Mouse (Mus musculus): Measurements from ENCODE around the gene Ptprb. TPM values are rescaled to one million over a fixed set of nuclear protein-coding genes. Genes with fewer than 3 reads are reported as not detected.

The Ptprb gene
- polyA plus RNA-seq, 1 experiment, result 10.5 TPM

GRCm38 (mm10) chr10:116290483-116290882, 15.2 kb downstream of the Ptprb start:
- Histone ChIP-seq H3K4me1 (ENCODE audit: control insufficient read depth, insufficient read depth, low read length) (no peaks in the 10 kb centered on the region), H3K27ac (ENCODE audit: insufficient read depth, low read length) (no peak overlapping the region), H3K4me3 (ENCODE audit: insufficient read depth, low read length) (no peak overlapping the region)
- TF ChIP-seq CTCF (IDR thresholded peaks at IDR 0.05; ENCODE audit: extremely low read depth, insufficient read depth, low read length), result no peak
- TF ChIP-seq POLR2A (IDR thresholded peaks at IDR 0.05; ENCODE audit: extremely low read depth, insufficient read depth, low read length), result no peak

- Histone ChIP-seq H3K4me3 (ENCODE audit: insufficient read depth, low read length) (no peak overlapping the region), H3K4me1 (ENCODE audit: control insufficient read depth, insufficient read depth, low read length) (no peaks in the 10 kb centered on the region), H3K27ac (ENCODE audit: insufficient read depth, low read length) (no peak overlapping the region)
- TF ChIP-seq CTCF (IDR thresholded peaks at IDR 0.05; ENCODE audit: extremely low read depth, insufficient read depth, low read length) (no peak), POLR2A (IDR thresholded peaks at IDR 0.05; ENCODE audit: extremely low read depth, insufficient read depth, low read length) (no peak)
Observed at GRCm38 (mm10) chr10:116291153-116291755, 15.9 kb downstream of the Ptprb start.

GRCm38 (mm10) chr10:116296439-116296838, 21.1 kb downstream of the Ptprb start:
- Histone ChIP-seq H3K27ac (ENCODE audit: insufficient read depth, low read length) (no peak overlapping the region), H3K4me3 (ENCODE audit: insufficient read depth, low read length) (no peak overlapping the region), H3K4me1 (ENCODE audit: control insufficient read depth, insufficient read depth, low read length) (no peaks in the 10 kb centered on the region)
- TF ChIP-seq POLR2A (IDR thresholded peaks at IDR 0.05; ENCODE audit: extremely low read depth, insufficient read depth, low read length) (no peak), CTCF (IDR thresholded peaks at IDR 0.05; ENCODE audit: extremely low read depth, insufficient read depth, low read length) (no peak)

GRCm38 (mm10) chr10:116297854-116298253, 22.5 kb downstream of the Ptprb start:
- TF ChIP-seq CTCF (IDR thresholded peaks at IDR 0.05; ENCODE audit: extremely low read depth, insufficient read depth, low read length), result no peak
- no peak for TF ChIP-seq POLR2A (IDR thresholded peaks at IDR 0.05; ENCODE audit: extremely low read depth, insufficient read depth, low read length)
- H3K4me1 ChIP-seq (ENCODE audit: control insufficient read depth, insufficient read depth, low read length), result no peaks in the 10 kb centered on the region
- no peak overlapping the region for H3K4me3 ChIP-seq (ENCODE audit: insufficient read depth, low read length)
- no peak overlapping the region for H3K27ac ChIP-seq (ENCODE audit: insufficient read depth, low read length)

- Histone ChIP-seq H3K4me3 (ENCODE audit: insufficient read depth, low read length) (peak overlapping the region; percentile 49), H3K27ac (ENCODE audit: insufficient read depth, low read length) (no peak overlapping the region), H3K4me1 (ENCODE audit: control insufficient read depth, insufficient read depth, low read length) (no peaks in the 10 kb centered on the region)
- TF ChIP-seq CTCF (IDR thresholded peaks at IDR 0.05; ENCODE audit: extremely low read depth, insufficient read depth, low read length) (no peak), POLR2A (IDR thresholded peaks at IDR 0.05; ENCODE audit: extremely low read depth, insufficient read depth, low read length) (no peak)
Observed at GRCm38 (mm10) chr10:116300824-116301223, 25.5 kb downstream of the Ptprb start.

GRCm38 (mm10) chr10:116301258-116301657, 25.9 kb downstream of the Ptprb start:
- Histone ChIP-seq H3K27ac (ENCODE audit: insufficient read depth, low read length) (peak overlapping the region; percentile 91), H3K4me1 (ENCODE audit: control insufficient read depth, insufficient read depth, low read length) (no peaks in the 10 kb centered on the region), H3K4me3 (ENCODE audit: insufficient read depth, low read length) (peak overlapping the region; percentile 49)
- TF ChIP-seq POLR2A (IDR thresholded peaks at IDR 0.05; ENCODE audit: extremely low read depth, insufficient read depth, low read length) (no peak), CTCF (IDR thresholded peaks at IDR 0.05; ENCODE audit: extremely low read depth, insufficient read depth, low read length) (no peak)

- no peak for TF ChIP-seq POLR2A (IDR thresholded peaks at IDR 0.05; ENCODE audit: extremely low read depth, insufficient read depth, low read length)
- no peak for TF ChIP-seq CTCF (IDR thresholded peaks at IDR 0.05; ENCODE audit: extremely low read depth, insufficient read depth, low read length)
- Histone ChIP-seq H3K4me3 (ENCODE audit: insufficient read depth, low read length) (no peak overlapping the region), H3K27ac (ENCODE audit: insufficient read depth, low read length) (no peak overlapping the region), H3K4me1 (ENCODE audit: control insufficient read depth, insufficient read depth, low read length) (no peaks in the 10 kb centered on the region)
Observed at GRCm38 (mm10) chr10:116304355-116304754, 29.0 kb downstream of the Ptprb start.

- Histone ChIP-seq H3K4me3 (ENCODE audit: insufficient read depth, low read length) (no peak overlapping the region), H3K27ac (ENCODE audit: insufficient read depth, low read length) (peak overlapping the region; percentile 77; the same call in 1 of the 2 replicates), H3K4me1 (ENCODE audit: control insufficient read depth, insufficient read depth, low read length) (no peaks in the 10 kb centered on the region)
- TF ChIP-seq POLR2A (IDR thresholded peaks at IDR 0.05; ENCODE audit: extremely low read depth, insufficient read depth, low read length) (no peak), CTCF (IDR thresholded peaks at IDR 0.05; ENCODE audit: extremely low read depth, insufficient read depth, low read length) (no peak)
Observed at GRCm38 (mm10) chr10:116309460-116309859, 34.1 kb downstream of the Ptprb start.

GRCm38 (mm10) chr10:116310516-116311210, 35.3 kb downstream of the Ptprb start:
- Histone ChIP-seq H3K4me1 (ENCODE audit: control insufficient read depth, insufficient read depth, low read length) (no peaks in the 10 kb centered on the region), H3K27ac (ENCODE audit: insufficient read depth, low read length) (no peak overlapping the region), H3K4me3 (ENCODE audit: insufficient read depth, low read length) (no peak overlapping the region)
- TF ChIP-seq CTCF (IDR thresholded peaks at IDR 0.05; ENCODE audit: extremely low read depth, insufficient read depth, low read length) (no peak), POLR2A (IDR thresholded peaks at IDR 0.05; ENCODE audit: extremely low read depth, insufficient read depth, low read length) (no peak)

- Histone ChIP-seq H3K4me1 (ENCODE audit: control insufficient read depth, insufficient read depth, low read length) (no peaks in the 10 kb centered on the region; the same call in 1 of the 2 replicates), H3K27ac (ENCODE audit: insufficient read depth, low read length) (no peak overlapping the region), H3K4me3 (ENCODE audit: insufficient read depth, low read length) (no peak overlapping the region)
- TF ChIP-seq CTCF (IDR thresholded peaks at IDR 0.05; ENCODE audit: extremely low read depth, insufficient read depth, low read length) (peak; percentile 89), POLR2A (IDR thresholded peaks at IDR 0.05; ENCODE audit: extremely low read depth, insufficient read depth, low read length) (no peak)
Observed at GRCm38 (mm10) chr10:116319246-116319645, 43.9 kb downstream of the Ptprb start.
